Mouse (Mus musculus): ENCODE data around the gene Brip1.

Gene Brip1

GRCm38 (mm10) chr11:86016242-86016641 lies 184.8 kb downstream of the Brip1 start:
- DNase-seq = no peak

GRCm38 (mm10) chr11:86013087-86013486 lies 187.9 kb downstream of the Brip1 start:
- DNase-seq = no peak

GRCm38 (mm10) chr11:86010458-86010857 lies 190.5 kb downstream of the Brip1 start:
- no peak for DNase-seq

- no peak for DNase-seq
Observed at GRCm38 (mm10) chr11:86008211-86008905, 192.6 kb downstream of the Brip1 start.
